Mouse (Mus musculus) midbrain, embryonic 14.5 days (tissue): ENCODE data around the gene Mthfsd. TPM values are rescaled to one million over a fixed set of nuclear protein-coding genes. Genes with fewer than 3 reads are reported as not detected.

Experiments used
- ATAC-seq: fragments of 200-750 bp; cut with Nextera tagmentation; 2 replicates; pipeline ENCODE4 v1.8.0; 2017; ENCODE audit warnings: moderate number of reproducible peaks, moderate library complexity; ENCODE audit not compliant: low FRiP score, low TSS enrichment
- DNase-seq: peaks from one replicate; pipeline ENCODE4 v3.0.0-alpha.2; 2015
- H3K27ac ChIP-seq: fragments of 300-500 bp; sonication (generic); replicated peaks from 2 replicates; pipeline ENCODE4 v1.5.1; 2014; ENCODE audit warnings: mild to moderate bottlenecking, low read depth, low read length, moderate library complexity
- H3K27me3 ChIP-seq: fragments of 300-500 bp; sonication (generic); 2 replicates; pipeline ENCODE4 v1.6.1; 2014; ENCODE audit warnings: low read length, control low read depth, mixed read lengths; ENCODE audit not compliant: control insufficient read depth, insufficient read depth
- H3K36me3 ChIP-seq: fragments of 300-500 bp; sonication (generic); 2 replicates; pipeline ENCODE4 v1.6.1; 2014; ENCODE audit warnings: low read length, control low read depth; ENCODE audit not compliant: control insufficient read depth, insufficient read depth
- H3K4me1 ChIP-seq: fragments of 300-500 bp; sonication (generic); 2 replicates; pipeline ENCODE4 v1.6.1; 2014; ENCODE audit warnings: mild to moderate bottlenecking, antibody characterized with exemption, low read length, control low read depth; ENCODE audit not compliant: control insufficient read depth, insufficient read depth
- H3K4me2 ChIP-seq: fragments of 300-500 bp; sonication (generic); 2 replicates; pipeline ENCODE4 v1.6.1; 2014; ENCODE audit warnings: mild to moderate bottlenecking, low read length, moderate library complexity
- H3K4me3 ChIP-seq: fragments of 300-500 bp; sonication (generic); replicated peaks from 2 replicates; pipeline ENCODE4 v1.5.1; 2014; ENCODE audit warnings: low read depth, low read length
- H3K9ac ChIP-seq: fragments of 300-500 bp; sonication (generic); replicated peaks from 2 replicates; pipeline ENCODE4 v1.6.1; 2014; ENCODE audit warnings: mild to moderate bottlenecking, low read length, moderate library complexity
- H3K9me3 ChIP-seq: fragments of 300-500 bp; sonication (generic); 2 replicates; pipeline ENCODE4 v1.6.1; 2016; ENCODE audit warnings: low read length, control low read depth, mixed read lengths; ENCODE audit not compliant: control insufficient read depth
- WGBS: fragments of 180-500 bp; shearing (Covaris S2); extraction: QIAGEN DNeasy Blood & Tissue Kit; methylation state at CpG from one replicate; pipeline ENCODE4 v1.1.7; 2014; 5-methylcytosine and 5-hydroxymethylcytosine counted together
- polyA plus RNA-seq: library from polyadenylated mRNA; unstranded; fragments of >200 nt; fragmentation: Nextera tagmentation; extraction: Ambion mirVana; gene quantifications from 2 replicates; pipeline ENCODE4 v1.2.1, GENCODE M21; 2014

The Mthfsd gene
- polyA plus RNA-seq, 1 experiment from 2014 or later, result 50.2 TPM

DNA sequence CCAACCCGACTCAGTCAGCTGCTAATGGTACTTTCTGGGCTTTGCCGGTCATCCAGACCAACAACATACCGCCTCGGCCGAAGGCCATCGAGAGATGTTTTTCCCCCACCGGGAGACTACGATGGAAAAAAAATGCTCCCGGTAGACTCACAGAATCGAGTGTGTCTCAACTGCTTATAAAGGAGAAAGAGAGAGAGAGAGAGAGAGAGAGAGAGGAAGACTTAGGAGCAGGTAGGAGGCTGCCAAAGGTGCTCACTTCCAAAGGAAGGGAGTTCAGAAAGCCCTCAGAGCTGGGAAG is 33.4 kb downstream of the Mthfsd start:
- under 1% methylated on average over 10 of the region's 10 CpGs for WGBS
- H3K9ac ChIP-seq, result no peak overlapping the region

DNA sequence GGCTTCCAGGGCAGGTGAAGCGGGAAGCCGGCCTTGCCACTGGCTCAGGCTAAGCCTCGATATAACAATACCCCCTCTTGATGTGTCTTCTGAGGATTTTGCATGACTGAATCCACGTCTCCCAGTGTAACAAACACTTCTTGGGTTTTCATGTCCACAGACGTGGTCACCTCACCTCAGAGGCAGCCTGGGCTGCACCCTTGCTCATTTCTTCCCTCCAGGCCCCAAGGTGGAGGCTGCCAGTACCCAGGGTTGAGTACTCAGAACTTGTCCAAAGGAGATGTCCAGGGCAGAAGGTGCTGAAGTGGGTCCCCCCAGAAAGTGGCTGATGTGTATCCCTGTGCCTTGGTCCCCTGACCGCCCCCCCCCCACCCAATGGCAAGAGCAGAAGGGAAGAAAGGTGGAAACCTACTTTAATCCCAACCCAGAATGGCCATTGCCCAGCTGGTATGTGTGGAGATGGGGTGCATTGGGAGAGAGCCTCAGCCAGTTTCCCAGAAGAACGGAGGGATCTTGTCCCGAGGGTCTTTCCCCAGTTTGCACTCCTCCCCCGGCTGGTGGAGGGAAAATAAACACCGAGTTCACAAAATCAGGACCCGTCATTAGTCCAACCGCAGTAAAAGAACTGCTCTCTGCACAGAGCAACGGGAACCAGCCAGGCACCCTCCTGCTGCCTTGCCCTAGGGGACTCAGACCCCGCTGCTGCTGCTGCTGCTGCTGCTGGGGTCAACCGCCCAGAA is 33.9 kb downstream of the Mthfsd start:
- no peak overlapping the region for H3K4me2 ChIP-seq
- H3K27me3 ChIP-seq, result peaks cover 93% of the 10 kb centered on the region
- ATAC-seq, result no peak
- H3K4me1 ChIP-seq, result no peaks in the 10 kb centered on the region
- H3K27ac ChIP-seq, result no peak overlapping the region
- WGBS, result under 1% methylated on average over 15 of the region's 15 CpGs
- no peak for DNase-seq
- no peak overlapping the region for H3K9ac ChIP-seq
- H3K4me3 ChIP-seq, result no peak overlapping the region
- H3K36me3 ChIP-seq, result no peaks in the 10 kb centered on the region
- no peaks in the 10 kb centered on the region for H3K9me3 ChIP-seq

More for the DNA sequence above, 33.4 kb downstream of the Mthfsd start:
- no peak for ATAC-seq
- H3K4me1 ChIP-seq, result no peaks in the 10 kb centered on the region
- H3K4me3 ChIP-seq, result no peak overlapping the region
- H3K36me3 ChIP-seq, result no peaks in the 10 kb centered on the region
- no peaks in the 10 kb centered on the region for H3K9me3 ChIP-seq
- no peak overlapping the region for H3K27ac ChIP-seq
- peaks cover 94% of the 10 kb centered on the region for H3K27me3 ChIP-seq
- H3K4me2 ChIP-seq, result no peak overlapping the region
- no peak for DNase-seq

GRCm38 (mm10) chr8:121073174-121074107 is 34.8 kb downstream of the Mthfsd start:
- Histone ChIP-seq H3K36me3 (no peaks in the 10 kb centered on the region), H3K27me3 (peaks cover 91% of the 10 kb centered on the region), H3K4me2 (no peak overlapping the region), H3K4me3 (0 out of 2 replicates have a peak overlapping the region, but pooled peaks have one; percentile 5), H3K27ac (no peak overlapping the region), H3K9ac (no peak overlapping the region), H3K9me3 (no peaks in the 10 kb centered on the region), H3K4me1 (no peaks in the 10 kb centered on the region)
- ATAC-seq, result no peak
- no peak for DNase-seq
- under 1% methylated on average over 48 of the region's 48 CpGs for WGBS

DNA sequence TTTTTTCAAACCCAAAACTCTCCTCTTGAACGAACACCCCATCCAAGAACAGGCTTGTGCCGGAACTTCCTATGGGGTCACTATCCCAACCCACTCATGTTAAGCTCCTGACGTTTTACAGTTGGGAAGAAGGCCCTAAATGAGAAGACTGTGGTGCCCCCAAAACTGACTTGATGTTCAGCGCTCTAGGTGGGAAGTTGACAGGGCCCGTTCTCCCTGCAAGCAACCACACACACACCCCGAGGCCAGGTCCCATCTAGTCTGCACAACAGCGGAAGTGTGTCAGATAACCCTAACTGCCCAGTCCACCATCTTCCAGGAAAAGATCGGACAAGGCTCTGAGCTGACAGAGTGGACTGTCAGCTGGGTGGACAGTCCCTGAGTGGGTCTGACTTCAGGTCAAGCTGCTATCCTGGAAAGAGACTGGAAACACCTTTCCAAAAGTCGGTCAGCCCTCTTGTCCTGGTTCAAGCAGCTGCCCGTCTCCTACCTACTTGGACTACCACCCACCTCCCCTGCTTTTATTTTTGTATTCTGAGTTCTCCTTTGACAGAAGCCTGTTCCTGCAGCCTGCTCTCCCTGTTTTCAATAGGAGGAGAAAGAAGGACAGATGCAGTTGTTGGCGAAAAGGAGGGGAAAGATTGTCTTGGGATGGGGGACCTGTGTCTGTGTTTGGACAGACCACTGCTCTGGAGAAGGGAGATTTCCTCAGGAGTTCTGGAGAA is 35.6 kb downstream of the Mthfsd start:
- Histone ChIP-seq H3K9me3 (no peaks in the 10 kb centered on the region), H3K9ac (no peak overlapping the region), H3K4me3 (no peak overlapping the region), H3K4me1 (no peaks in the 10 kb centered on the region), H3K27me3 (peaks cover 85% of the 10 kb centered on the region), H3K4me2 (no peak overlapping the region), H3K36me3 (no peaks in the 10 kb centered on the region), H3K27ac (no peak overlapping the region)
- WGBS, result 11% methylated on average over 11 of the region's 11 CpGs
- no peak for ATAC-seq
- no peak for DNase-seq

DNA sequence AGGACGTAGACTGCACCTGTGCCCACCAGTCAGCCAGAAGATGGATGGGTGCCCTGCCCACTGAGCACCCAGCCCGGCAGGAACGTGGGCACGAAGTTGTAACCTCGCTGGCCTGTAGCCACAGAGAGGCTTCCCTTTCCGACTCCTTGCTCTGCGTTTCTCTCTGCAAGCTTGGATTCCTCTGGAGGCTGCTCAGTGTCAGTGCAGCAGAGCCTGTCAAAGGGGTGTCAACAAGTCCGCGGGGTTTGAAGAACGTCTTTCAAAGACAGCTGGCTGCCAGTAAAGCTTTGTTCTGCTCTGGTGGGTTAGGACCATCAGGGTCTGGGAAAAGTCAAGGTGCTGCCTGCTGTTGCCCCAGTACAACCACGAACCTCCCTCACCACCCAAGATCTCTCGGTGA is 36.7 kb downstream of the Mthfsd start:
- Histone ChIP-seq H3K4me2 (no peak overlapping the region), H3K9me3 (no peaks in the 10 kb centered on the region), H3K4me1 (no peaks in the 10 kb centered on the region), H3K4me3 (no peak overlapping the region), H3K9ac (no peak overlapping the region), H3K27ac (no peak overlapping the region), H3K27me3 (peaks cover 73% of the 10 kb centered on the region), H3K36me3 (no peaks in the 10 kb centered on the region)
- ATAC-seq (no peak), DNase-seq (no peak)
- 1% methylated on average over 12 of the region's 12 CpGs for WGBS

DNA sequence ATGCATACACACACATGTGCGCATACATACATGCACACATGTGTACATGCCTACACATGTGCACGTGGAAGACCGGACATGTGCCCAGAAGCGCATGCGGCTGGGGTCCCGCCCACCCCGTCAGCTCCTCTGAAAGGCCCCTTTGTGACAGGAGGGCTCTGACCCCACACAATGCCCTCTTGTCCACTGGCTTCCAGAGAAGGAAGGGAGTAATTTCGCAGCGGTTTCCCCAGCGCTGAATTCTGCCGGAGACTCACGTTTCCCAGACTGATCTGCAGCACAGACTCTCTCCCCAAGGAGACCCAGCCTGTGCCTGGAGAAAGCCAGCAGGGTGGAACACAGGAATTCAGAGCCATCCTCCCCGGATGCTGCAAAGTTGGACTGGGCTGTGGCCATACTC is 44.5 kb downstream of the Mthfsd start:
- Histone ChIP-seq H3K27me3 (peaks cover 7% of the 10 kb centered on the region; the same call in 1 of the 2 replicates), H3K4me2 (no peak overlapping the region), H3K4me3 (no peak overlapping the region), H3K4me1 (0 out of 2 replicates have a peak, but pooled peaks cover 2% of the 10 kb centered on the region), H3K27ac (no peak overlapping the region), H3K9ac (0 out of 2 replicates have a peak overlapping the region, but pooled peaks have one; percentile 6), H3K36me3 (no peaks in the 10 kb centered on the region), H3K9me3 (no peaks in the 10 kb centered on the region)
- 24% methylated on average over 13 of the region's 13 CpGs for WGBS
- DNase-seq (no peak), ATAC-seq (no peak)

- H3K4me3 ChIP-seq, result no peak overlapping the region
- ATAC-seq, result no peak
- 80% methylated on average over 6 of the region's 6 CpGs for WGBS
These were observed 45.7 kb downstream of the Mthfsd start for GRCm38 (mm10) chr8:121062521-121062920.

DNA sequence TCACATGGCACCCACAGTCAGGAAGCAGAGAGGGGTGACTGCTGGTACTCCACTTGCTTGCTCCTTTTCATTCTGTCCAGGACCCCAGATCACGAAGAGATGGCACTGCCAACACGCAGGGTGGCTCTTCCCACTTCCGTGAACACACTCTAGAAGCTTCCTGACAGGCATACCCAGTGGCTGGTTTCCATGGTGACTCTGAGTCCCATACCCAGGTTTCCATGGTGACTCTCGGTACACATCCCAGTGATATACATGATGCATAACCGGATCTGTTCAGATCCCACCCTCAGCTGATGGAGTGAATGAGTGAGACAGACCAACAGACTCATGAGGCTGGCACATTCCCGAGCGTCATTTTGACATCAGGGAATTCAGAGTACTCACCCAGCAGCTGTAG is 49.1 kb downstream of the Mthfsd start:
- 51% methylated on average over 7 of the region's 7 CpGs for WGBS

More at GRCm38 (mm10) chr8:121062521-121062920, 45.7 kb downstream of the Mthfsd start:
- no peak overlapping the region for H3K4me2 ChIP-seq
- no peaks in the 10 kb centered on the region for H3K36me3 ChIP-seq
- H3K9ac ChIP-seq, result no peak overlapping the region
- H3K4me1 ChIP-seq, result 0 out of 2 replicates have a peak, but pooled peaks cover 2% of the 10 kb centered on the region
- H3K9me3 ChIP-seq, result no peaks in the 10 kb centered on the region
- H3K27ac ChIP-seq, result no peak overlapping the region
- H3K27me3 ChIP-seq, result 0 out of 2 replicates have a peak, but pooled peaks cover 4% of the 10 kb centered on the region
- DNase-seq, result no peak

More for the DNA sequence above, 49.1 kb downstream of the Mthfsd start:
- Histone ChIP-seq H3K4me1 (0 out of 2 replicates have a peak, but pooled peaks cover 2% of the 10 kb centered on the region), H3K36me3 (no peaks in the 10 kb centered on the region), H3K27ac (no peak overlapping the region), H3K4me3 (no peak overlapping the region), H3K9ac (no peak overlapping the region), H3K9me3 (no peaks in the 10 kb centered on the region), H3K4me2 (no peak overlapping the region), H3K27me3 (no peaks in the 10 kb centered on the region)
- DNase-seq, result peak; percentile 76
- ATAC-seq, result no peak
